Mouse (Mus musculus) forebrain, embryonic 14.5 days (tissue): ENCODE data around the gene Ptprk. TPM values are rescaled to one million over a fixed set of nuclear protein-coding genes. Genes with fewer than 3 reads are reported as not detected.

Experiments
- ATAC-seq: fragments of 200-750 bp; cut with Nextera tagmentation; 2 replicates; pipeline ENCODE4 v1.8.0; 2017; ENCODE audit warnings: mild to moderate bottlenecking, moderate library complexity
- DNase-seq: peaks from one replicate; pipeline ENCODE4 v3.0.0-alpha.2; 2015; ENCODE audit warnings: low spot score
- H3K27ac ChIP-seq: fragments of 300-500 bp; sonication (generic); 2 replicates; pipeline ENCODE4 v1.5.1; 2014; ENCODE audit warnings: low read depth, mild to moderate bottlenecking, control low read depth, low read length, moderate library complexity
- H3K27me3 ChIP-seq: fragments of 300-500 bp; sonication (generic); replicated peaks from 2 replicates; pipeline ENCODE4 v1.6.1; 2014; ENCODE audit warnings: low read length, control low read depth, mixed read lengths; ENCODE audit not compliant: control insufficient read depth, insufficient read depth
- H3K36me3 ChIP-seq: fragments of 300-500 bp; sonication (generic); 2 replicates; pipeline ENCODE4 v1.6.1; 2014; ENCODE audit warnings: low read length, control low read depth; ENCODE audit not compliant: control insufficient read depth, insufficient read depth
- H3K4me1 ChIP-seq: fragments of 300-500 bp; sonication (generic); 2 replicates; pipeline ENCODE4 v1.6.1; 2014; ENCODE audit warnings: antibody characterized with exemption, low read length, control low read depth; ENCODE audit not compliant: control insufficient read depth, insufficient read depth
- H3K4me2 ChIP-seq: fragments of 300-500 bp; sonication (generic); 2 replicates; pipeline ENCODE4 v1.6.1; 2014; ENCODE audit warnings: mild to moderate bottlenecking, control low read depth, low read length
- H3K4me3 ChIP-seq: fragments of 300-500 bp; sonication (generic); 2 replicates; pipeline ENCODE4 v1.5.1; 2014; ENCODE audit warnings: low read depth, low read length, control low read depth
- H3K9ac ChIP-seq: fragments of 300-500 bp; sonication (generic); 2 replicates; pipeline ENCODE4 v1.6.1; 2014; ENCODE audit warnings: mild to moderate bottlenecking, low read length, control low read depth, moderate library complexity
- H3K9me3 ChIP-seq: fragments of 300-500 bp; sonication (generic); replicated peaks from 2 replicates; pipeline ENCODE4 v1.6.1; 2016; ENCODE audit warnings: low read length, control low read depth, mixed read lengths; ENCODE audit not compliant: control insufficient read depth
- WGBS: fragments of 180-500 bp; shearing (Covaris S2); extraction: QIAGEN DNeasy Blood & Tissue Kit; methylation state at CpG from one replicate; pipeline ENCODE4 v1.1.7; 2014; 5-methylcytosine and 5-hydroxymethylcytosine counted together
- microRNA-seq: library from miRNA; unstranded; fragments of <30 nt; microRNA quantifications from one replicate; pipeline ENCODE4, GENCODE M21; 2016
- polyA plus RNA-seq: library from polyadenylated mRNA; unstranded; fragments of >200 nt; fragmentation: Nextera tagmentation; extraction: Ambion mirVana; gene quantifications from 2 replicates; pipeline ENCODE4 v1.2.1, GENCODE M21; 2014

Gene Ptprk
- polyA plus RNA-seq, 1 experiment from 2014 or later = 14.7 TPM

DNA sequence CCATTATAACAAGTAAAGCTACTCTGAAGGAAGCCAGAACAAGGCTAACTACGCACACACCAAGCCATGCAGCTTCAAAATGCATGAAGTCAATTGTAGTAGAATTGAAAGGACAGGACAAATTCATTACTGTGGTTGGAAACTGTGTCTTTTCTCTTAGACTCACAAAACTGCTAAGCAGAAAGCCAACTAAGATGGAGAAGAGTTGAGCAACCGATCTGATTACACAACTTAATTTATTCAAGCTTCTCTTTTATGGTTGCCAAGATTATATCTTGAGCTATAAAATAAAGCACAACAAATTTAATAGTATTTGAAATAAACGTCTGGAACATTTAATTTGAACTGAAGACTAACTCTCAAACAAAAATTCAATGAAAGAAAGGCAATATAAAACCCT, 534.5 kb downstream of the Ptprk start:
- no peaks in the 10 kb centered on the region for H3K4me1 ChIP-seq
- WGBS = 75% methylated on average over 3 of the region's 3 CpGs
- H3K27ac ChIP-seq = no peak overlapping the region

GRCm38 (mm10) chr10:28614396-28614795, 539.8 kb downstream of the Ptprk start:
- H3K9ac ChIP-seq = no peak overlapping the region
- DNase-seq = no peak
- H3K27ac ChIP-seq = no peak overlapping the region
- no peaks in the 10 kb centered on the region for H3K36me3 ChIP-seq
- H3K4me3 ChIP-seq = no peak overlapping the region
- no peaks in the 10 kb centered on the region for H3K4me1 ChIP-seq
- ATAC-seq = no peak
- H3K4me2 ChIP-seq = no peak overlapping the region
- no peaks in the 10 kb centered on the region for H3K9me3 ChIP-seq
- WGBS = 94% methylated on average over 2 of the region's 2 CpGs
- no peaks in the 10 kb centered on the region for H3K27me3 ChIP-seq

More for the DNA sequence above, 534.5 kb downstream of the Ptprk start:
- Histone ChIP-seq H3K4me2 (no peak overlapping the region), H3K9ac (no peak overlapping the region), H3K27me3 (no peaks in the 10 kb centered on the region), H3K9me3 (no peaks in the 10 kb centered on the region), H3K36me3 (no peaks in the 10 kb centered on the region), H3K4me3 (no peak overlapping the region)
- DNase-seq = no peak
- no peak for ATAC-seq

GRCm38 (mm10) chr10:28617203-28617602, 542.6 kb downstream of the Ptprk start:
- Histone ChIP-seq H3K9me3 (no peaks in the 10 kb centered on the region), H3K27ac (no peak overlapping the region), H3K4me3 (no peak overlapping the region), H3K4me2 (no peak overlapping the region), H3K9ac (no peak overlapping the region), H3K4me1 (no peaks in the 10 kb centered on the region), H3K36me3 (no peaks in the 10 kb centered on the region), H3K27me3 (no peaks in the 10 kb centered on the region)
- ATAC-seq (no peak), DNase-seq (no peak)
- WGBS = 96% methylated on average over 7 of the region's 7 CpGs

DNA sequence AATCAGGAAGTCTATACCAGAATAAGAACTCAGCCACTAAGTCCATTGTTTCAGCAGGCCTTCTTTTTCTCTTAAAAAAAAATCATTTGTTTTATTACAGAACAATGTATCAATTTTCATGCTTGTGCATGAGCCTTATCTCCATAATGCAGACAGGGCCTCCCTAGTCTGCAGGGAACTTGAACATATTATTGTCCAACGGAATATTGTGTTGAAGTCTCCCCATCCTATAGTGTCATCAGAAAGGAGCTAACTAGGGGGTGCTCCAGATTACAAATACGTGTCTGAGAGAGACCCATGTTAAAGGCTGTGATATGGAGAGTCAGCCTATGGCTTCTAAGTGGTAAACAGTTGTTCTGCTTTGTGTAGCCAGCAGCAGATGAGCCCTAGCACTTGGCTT, 543.4 kb downstream of the Ptprk start:
- Histone ChIP-seq H3K4me1 (no peaks in the 10 kb centered on the region), H3K36me3 (no peaks in the 10 kb centered on the region), H3K27me3 (no peaks in the 10 kb centered on the region), H3K27ac (no peak overlapping the region), H3K4me3 (no peak overlapping the region), H3K4me2 (no peak overlapping the region), H3K9ac (no peak overlapping the region), H3K9me3 (no peaks in the 10 kb centered on the region)
- ATAC-seq (no peak), DNase-seq (no peak)
- 85% methylated on average over 2 of the region's 2 CpGs for WGBS

DNA sequence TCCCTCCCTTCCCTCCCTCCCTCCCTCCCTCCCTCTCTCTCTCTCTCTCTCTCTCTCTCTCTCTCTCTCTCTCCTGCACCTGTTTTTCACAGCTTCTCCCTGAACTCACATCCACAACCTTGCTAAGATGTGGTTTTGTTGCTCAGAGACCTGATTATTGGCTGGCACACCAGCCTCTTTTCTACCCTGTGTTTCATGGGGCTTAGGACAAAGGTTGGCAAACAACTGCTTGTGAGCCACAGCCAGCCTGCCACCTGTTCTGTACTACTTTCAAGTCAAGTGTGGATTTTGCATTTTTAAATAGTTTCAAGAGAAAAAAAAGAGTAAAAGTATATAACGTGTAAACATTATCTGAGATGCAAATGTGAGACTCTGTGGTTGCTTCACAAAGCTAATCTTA, 544.8 kb downstream of the Ptprk start:
- Histone ChIP-seq H3K4me1 (no peaks in the 10 kb centered on the region), H3K9ac (no peak overlapping the region), H3K4me3 (no peak overlapping the region), H3K36me3 (no peaks in the 10 kb centered on the region), H3K4me2 (no peak overlapping the region), H3K27ac (no peak overlapping the region), H3K27me3 (no peaks in the 10 kb centered on the region), H3K9me3 (no peaks in the 10 kb centered on the region)
- ATAC-seq (no peak), DNase-seq (no peak)
- WGBS = 90% methylated on average over 1 of the region's 1 CpGs

- H3K9me3 ChIP-seq = no peaks in the 10 kb centered on the region
- no peak overlapping the region for H3K4me3 ChIP-seq
- DNase-seq = no peak
- H3K4me2 ChIP-seq = no peak overlapping the region
- ATAC-seq = no peak
- H3K27me3 ChIP-seq = no peaks in the 10 kb centered on the region
- no peak overlapping the region for H3K9ac ChIP-seq
- H3K4me1 ChIP-seq = no peaks in the 10 kb centered on the region
- no peaks in the 10 kb centered on the region for H3K36me3 ChIP-seq
- no peak overlapping the region for H3K27ac ChIP-seq
Measured at GRCm38 (mm10) chr10:28636096-28636495, 561.5 kb downstream of the Ptprk start.

DNA sequence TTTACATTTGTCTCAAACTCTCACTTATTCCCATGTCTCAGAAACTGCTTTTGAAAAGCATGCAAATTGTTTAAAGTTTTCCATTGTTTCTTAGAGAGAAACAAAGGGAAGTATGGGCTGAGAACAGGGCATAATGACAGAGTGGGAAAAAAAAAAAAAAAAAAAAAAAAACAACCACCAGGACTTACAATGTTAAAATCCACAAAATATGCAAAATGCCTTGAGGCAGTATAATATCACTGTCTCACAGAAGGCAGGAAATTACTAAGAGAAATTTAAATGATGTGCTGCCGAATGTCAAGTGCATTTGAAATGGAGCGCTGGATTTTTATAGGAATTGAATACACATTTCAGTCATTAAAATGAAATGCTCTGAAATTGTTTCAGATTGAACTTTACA, 567.3 kb downstream of the Ptprk start:
- H3K27ac ChIP-seq = no peak overlapping the region
- 84% methylated on average over 2 of the region's 2 CpGs for WGBS
- no peaks in the 10 kb centered on the region for H3K27me3 ChIP-seq
- no peaks in the 10 kb centered on the region for H3K36me3 ChIP-seq
- DNase-seq (no peak), ATAC-seq (no peak)
- H3K4me2 ChIP-seq = no peak overlapping the region
- no peak overlapping the region for H3K4me3 ChIP-seq
- H3K4me1 ChIP-seq = no peaks in the 10 kb centered on the region
- H3K9me3 ChIP-seq = no peaks in the 10 kb centered on the region
- H3K9ac ChIP-seq = no peak overlapping the region

Small RNA genes lying within 50 kb of the gene (microRNA-seq; reads per million reads assigned to microRNA genes)
- gene Gm22370 = not detected
